Mouse (Mus musculus): ENCODE measurements around the gene Olfr346. TPM values are rescaled to one million over a fixed set of nuclear protein-coding genes. Genes with fewer than 3 reads are reported as not detected.

Olfr346 gene
- not detected in 2 replicates for polyA plus RNA-seq (2012; rRNA removed; ENCODE audit: low replicate concordance)

GRCm38 (mm10) chr2:36685488-36685887, at the start of gene Olfr346:
Gene Olfr346, plus strand, starts transcription at chr2:36685788.

GRCm38 (mm10) chr2:36639741-36640140, 45.8 kb upstream of the Olfr346 start, which contains the start of gene Olfr345:
Gene Olfr345, plus strand, starts transcription at chr2:36640041.

DNA sequence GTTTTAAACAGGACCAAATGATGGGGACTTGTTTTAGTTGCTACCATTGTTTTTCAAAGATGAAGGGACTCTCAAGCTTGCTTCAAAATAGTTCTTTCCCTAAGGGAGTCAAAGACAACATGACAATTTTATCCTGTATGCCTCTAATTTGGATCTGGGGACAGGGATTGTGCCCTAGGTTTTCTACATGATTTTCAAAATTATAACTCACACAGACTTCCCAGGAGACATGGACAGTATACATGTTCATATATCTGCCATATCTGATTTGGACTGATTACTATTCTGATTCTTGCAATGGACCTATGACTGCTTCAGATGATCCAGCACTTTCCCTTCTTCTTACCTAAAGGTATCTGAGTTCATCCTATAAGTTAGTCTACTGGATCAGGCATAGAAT, 46.0 kb downstream of the Olfr346 start, which contains the start of gene Olfr347:
Olfr347 (plus strand) TSS at position 301 of the 400 bp plus-strand sequence.

Other genes with a start within 250 kb of the Olfr346 start
- not detected in 2 replicates for gene Olfr340, start 233.2 kb upstream of the Olfr346 start, polyA plus RNA-seq (2012; rRNA removed; ENCODE audit: low replicate concordance)
- not detected in 2 replicates for gene Olfr341, start 203.3 kb upstream of the Olfr346 start, polyA plus RNA-seq (2012; rRNA removed; ENCODE audit: low replicate concordance)
- gene Olfr342, start 160.8 kb upstream of the Olfr346 start, polyA plus RNA-seq (2012; rRNA removed; ENCODE audit: low replicate concordance): not detected in 2 replicates
- not detected in 2 replicates for gene Olfr344, start 119.1 kb upstream of the Olfr346 start, polyA plus RNA-seq (2012; rRNA removed; ENCODE audit: low replicate concordance)
- not detected in 2 replicates for gene Olfr345, start 45.7 kb upstream of the Olfr346 start, polyA plus RNA-seq (2012; rRNA removed; ENCODE audit: low replicate concordance)
- not detected in 2 replicates for gene Olfr347, start 46.1 kb downstream of the Olfr346 start, polyA plus RNA-seq (2012; rRNA removed; ENCODE audit: low replicate concordance)
- gene Olfr348, start 98.5 kb downstream of the Olfr346 start, polyA plus RNA-seq (2012; rRNA removed; ENCODE audit: low replicate concordance): not detected in 2 replicates
- not detected in 2 replicates for gene Olfr50, start 104.8 kb downstream of the Olfr346 start, polyA plus RNA-seq (2012; rRNA removed; ENCODE audit: low replicate concordance)
- not detected in 2 replicates for gene Olfr3, start 131.2 kb downstream of the Olfr346 start, polyA plus RNA-seq (2012; rRNA removed; ENCODE audit: low replicate concordance)
- gene Olfr350, start 160.5 kb downstream of the Olfr346 start, polyA plus RNA-seq (2012; rRNA removed; ENCODE audit: low replicate concordance): not detected in 2 replicates
- not detected in 2 replicates for gene Olfr351, start 176.9 kb downstream of the Olfr346 start, polyA plus RNA-seq (2012; rRNA removed; ENCODE audit: low replicate concordance)
- not detected in 2 replicates for gene Olfr352, start 182.7 kb downstream of the Olfr346 start, polyA plus RNA-seq (2012; rRNA removed; ENCODE audit: low replicate concordance)
- not detected in 2 replicates for gene Olfr353, start 207.1 kb downstream of the Olfr346 start, polyA plus RNA-seq (2012; rRNA removed; ENCODE audit: low replicate concordance)
- not detected in 2 replicates for gene Olfr354, start 219.9 kb downstream of the Olfr346 start, polyA plus RNA-seq (2012; rRNA removed; ENCODE audit: low replicate concordance)
- gene Olfr355, start 243.1 kb downstream of the Olfr346 start, polyA plus RNA-seq (2012; rRNA removed; ENCODE audit: low replicate concordance): not detected in 2 replicates